Mouse (Mus musculus) CH12.LX (cell line): ENCODE results near the gene Prkch. TPM values are rescaled to one million over a fixed set of nuclear protein-coding genes. Genes with fewer than 3 reads are reported as not detected.
"Not testable (repeated sequence)": the region's sequence is repeated elsewhere in the genome, so short reads cannot be mapped to it uniquely, and the experiment has no call there.

Source experiments
- DNase-seq: peaks from one replicate; pipeline ENCODE4 v3.0.0-alpha.2; 2013; ENCODE audit errors: extremely low read depth
- H3K27ac ChIP-seq: 2 replicates; pipeline ENCODE4 v1.5.1; 2012; ENCODE audit warnings: low read depth, mild to moderate bottlenecking, control low read depth, moderate library complexity; ENCODE audit not compliant: insufficient read depth
- H3K27me3 ChIP-seq: replicated peaks from 2 replicates; pipeline ENCODE3; 2012; ENCODE audit warnings: inconsistent platforms
- H3K36me3 ChIP-seq, 2 experiments: replicated peaks in 1 of 2; 2 replicates each; pipeline versions ENCODE3 to v1.6.1; 2012; ENCODE audit warnings: inconsistent platforms in 1 of 2, low read length in 1 of 2, mild to moderate bottlenecking in 1 of 2, mixed read lengths in 1 of 2, moderate library complexity in 1 of 2; ENCODE audit not compliant: control insufficient read depth in 1 of 2, insufficient read depth in 1 of 2
- H3K4me1 ChIP-seq, 2 experiments: 2 replicates each; pipeline ENCODE4 v1.6.1; 2012; ENCODE audit warnings: inconsistent platforms in 1 of 2, moderate library complexity in 1 of 2; ENCODE audit not compliant: insufficient read depth in 2 of 2, control insufficient read depth in 1 of 2
- H3K4me2 ChIP-seq: 2 replicates; pipeline ENCODE4 v1.6.1; 2012; ENCODE audit warnings: low read depth, mild to moderate bottlenecking, control low read depth; ENCODE audit not compliant: poor library complexity, insufficient read depth, severe bottlenecking
- H3K4me3 ChIP-seq, 3 experiments: fragments of 150-350 bp in 1 of 3; sonication (generic) in 1 of 3; replicated peaks in 1 of 3; 2 replicates each; pipeline versions ENCODE3 to v1.5.1; 2011 to 2012; ENCODE audit warnings: low read depth in 2 of 3, low read length in 2 of 3, mild to moderate bottlenecking in 2 of 3, moderate library complexity in 2 of 3, control low read depth in 1 of 3, improper control_type of control experiment in 1 of 3, inconsistent platforms in 1 of 3, mixed read lengths in 1 of 3; ENCODE audit not compliant: poor library complexity in 1 of 3
- H3K79me2 ChIP-seq: replicated peaks from 2 replicates; pipeline ENCODE4 v1.6.1; 2012; ENCODE audit warnings: mild to moderate bottlenecking, moderate library complexity; ENCODE audit not compliant: control insufficient read depth, poor library complexity, insufficient read depth, severe bottlenecking; ENCODE audit errors: extremely low read depth
- H3K9ac ChIP-seq: 2 replicates; pipeline ENCODE4 v1.6.1; 2012; ENCODE audit warnings: low read depth, mild to moderate bottlenecking, control low read depth, moderate library complexity; ENCODE audit not compliant: insufficient read depth
- H3K9me3 ChIP-seq: replicated peaks from 2 replicates; pipeline ENCODE3; 2012; ENCODE audit warnings: low read length, inconsistent platforms, mixed read lengths
- BHLHE40 ChIP-seq: IDR thresholded peaks from 2 replicates; pipeline ENCODE4 v1.6.1; 2011; ENCODE audit warnings: mild to moderate bottlenecking, low read depth, low read length, improper control_type of control experiment
- CHD1 ChIP-seq: IDR thresholded peaks from 2 replicates; pipeline ENCODE4 v1.6.1; 2012; ENCODE audit warnings: low read depth, low read length, improper control_type of control experiment, inconsistent platforms
- CHD2 ChIP-seq: IDR thresholded peaks from 2 replicates; pipeline ENCODE4 v1.6.1; 2011; ENCODE audit warnings: low read length, improper control_type of control experiment
- CTCF ChIP-seq, 2 experiments: IDR thresholded peaks in 1 of 2; conservative IDR thresholded peaks in 1 of 2; 2 replicates each; pipeline ENCODE4 v1.5.1; 2011 to 2012; ENCODE audit warnings: low read depth in 2 of 2, low read length in 2 of 2, improper control_type of control experiment in 1 of 2, inconsistent platforms in 1 of 2, mild to moderate bottlenecking in 1 of 2, moderate library complexity in 1 of 2
- EP300 ChIP-seq: IDR thresholded peaks from 2 replicates; pipeline ENCODE4 v1.6.1; 2011; ENCODE audit warnings: low read length, improper control_type of control experiment
- ETS1 ChIP-seq: conservative IDR thresholded peaks from 2 replicates; pipeline ENCODE4 v1.6.1; 2012; ENCODE audit warnings: low read depth, mild to moderate bottlenecking, inconsistent platforms, low read length, improper control_type of control experiment, moderate library complexity
- GABPA ChIP-seq: IDR thresholded peaks from 2 replicates; pipeline ENCODE4 v1.6.1; 2012; ENCODE audit warnings: low read depth, low read length, improper control_type of control experiment, inconsistent platforms; ENCODE audit not compliant: insufficient replicate concordance
- JUND ChIP-seq: conservative IDR thresholded peaks from 2 replicates; pipeline ENCODE4 v1.6.1; 2011; ENCODE audit warnings: low read depth, low read length, improper control_type of control experiment
- MAFK ChIP-seq: IDR thresholded peaks from 2 replicates; pipeline ENCODE4 v1.6.1; 2011; ENCODE audit warnings: low read length, improper control_type of control experiment; ENCODE audit not compliant: insufficient replicate concordance
- MAX ChIP-seq: IDR thresholded peaks from 2 replicates; pipeline ENCODE4 v1.6.1; 2011; ENCODE audit warnings: low read length, improper control_type of control experiment
- MAZ ChIP-seq: IDR thresholded peaks from 2 replicates; pipeline ENCODE4 v1.6.1; 2012; ENCODE audit warnings: low read depth, mild to moderate bottlenecking, inconsistent platforms, low read length, improper control_type of control experiment, moderate library complexity
- MEF2A ChIP-seq: IDR thresholded peaks from 2 replicates; pipeline ENCODE4 v1.6.1; 2014; ENCODE audit warnings: low read depth, mild to moderate bottlenecking, inconsistent platforms, low read length, improper control_type of control experiment, borderline replicate concordance
- MYC ChIP-seq: IDR thresholded peaks from 2 replicates; pipeline ENCODE4 v1.6.1; 2011; ENCODE audit warnings: low read depth, mild to moderate bottlenecking, improper control_type of control experiment, low read length
- NELFE ChIP-seq: IDR thresholded peaks from 2 replicates; pipeline ENCODE4 v1.6.1; 2011; ENCODE audit warnings: low read depth, low read length, improper control_type of control experiment
- PAX5 ChIP-seq: IDR thresholded peaks from 2 replicates; pipeline ENCODE4 v1.6.1; 2012; ENCODE audit warnings: low read length, inconsistent platforms, mixed read lengths
- POLR2AphosphoS2 ChIP-seq: IDR thresholded peaks from 2 replicates; pipeline ENCODE4 v1.6.1; 2011; ENCODE audit warnings: low read depth, low read length, improper control_type of control experiment
- RAD21 ChIP-seq: IDR thresholded peaks from 2 replicates; pipeline ENCODE4 v1.6.1; 2011; ENCODE audit warnings: low read depth, mild to moderate bottlenecking, low read length, improper control_type of control experiment, moderate library complexity
- SMC3 ChIP-seq: IDR thresholded peaks from 2 replicates; pipeline ENCODE4 v1.6.1; 2011; ENCODE audit warnings: low read depth, low read length, improper control_type of control experiment
- TCF12 ChIP-seq: IDR thresholded peaks from 2 replicates; pipeline ENCODE4 v1.6.1; 2014; ENCODE audit warnings: low read depth, mild to moderate bottlenecking, inconsistent platforms, low read length, improper control_type of control experiment
- UBTF ChIP-seq: IDR thresholded peaks from 2 replicates; pipeline ENCODE4 v1.6.1; 2012; ENCODE audit warnings: low read depth, mild to moderate bottlenecking, inconsistent platforms, low read length, improper control_type of control experiment, moderate library complexity
- USF1 ChIP-seq: IDR thresholded peaks from 2 replicates; pipeline ENCODE4 v1.6.1; 2014; ENCODE audit warnings: low read depth, mild to moderate bottlenecking, inconsistent platforms, low read length, improper control_type of control experiment
- ZC3H11A ChIP-seq: IDR thresholded peaks from 2 replicates; pipeline ENCODE4 v1.6.1; 2012; ENCODE audit warnings: low read depth, mild to moderate bottlenecking, inconsistent platforms, low read length, improper control_type of control experiment
- ZKSCAN1 ChIP-seq: IDR thresholded peaks from 2 replicates; pipeline ENCODE4 v1.6.1; 2012; ENCODE audit warnings: low read depth, inconsistent platforms, low read length, improper control_type of control experiment, borderline replicate concordance
- ZNF384 ChIP-seq: IDR thresholded peaks from 2 replicates; pipeline ENCODE4 v1.6.1; 2012; ENCODE audit warnings: low read depth, low read length, improper control_type of control experiment, inconsistent platforms
- dilution Hi-C: fragments of 300-500 bp; cut with MboI; formaldehyde crosslinking; loops from 2 replicates; pipeline ENCODE4 v1.14.3; 2020; ENCODE audit warnings: low sequenced_read_pairs; ENCODE audit not compliant: extremely low pct_unique_long_range_greater_than_20kb, extremely low pct_ligation_motif_present
- in situ Hi-C: fragments of 300-500 bp; cut with MboI; formaldehyde crosslinking; loops from 3 replicates; pipeline ENCODE4 v1.14.3; 2019; ENCODE audit warnings: low sequenced_read_pairs, low pct_ligation_motif_present, low pct_unique_long_range_greater_than_20kb, mixed read lengths
- polyA plus RNA-seq: library from polyadenylated mRNA; unstranded; fragments of >175 nt; gene quantifications from 2 replicates; pipeline ENCODE4 v1.2.1, GENCODE M21; 2012; ENCODE audit warnings: low read depth; ENCODE audit not compliant: insufficient read length
- total RNA-seq, 2 experiments: library from RNA; depleted of rRNA; stranded (reverse); fragments of 300-350 nt in 1 of 2; fragments of >200 nt in 1 of 2; gene quantifications; 2 replicates each; pipeline ENCODE4 v1.2.3; 2012 to 2014

The Prkch gene
- total and polyA plus RNA-seq, 3 experiments = 0.76 to 2.3 (median 1.8) TPM

- in situ Hi-C loops = loop anchor here (25.0 kb wide), 1 partner anchor 454 kb away; no protein-coding TSS in a partner anchor
- dilution Hi-C loops = no loop called here
- no peak overlapping the region for H3K4me2 ChIP-seq
These were observed 25.9 kb upstream of the Prkch start for GRCm38 (mm10) chr12:73558525-73559195.

GRCm38 (mm10) chr12:73560091-73560490 is 24.5 kb upstream of the Prkch start:
- H3K79me2 ChIP-seq = no peaks in the 10 kb centered on the region
- dilution Hi-C loops = no loop called here
- TF ChIP-seq POLR2AphosphoS2 (no peak), CTCF (conservative IDR thresholded peaks at IDR 0.05 in 1 of 2, IDR thresholded peaks at IDR 0.05 in 1 of 2; ENCODE audit: low read depth in 2 of 2, low read length in 2 of 2) (peak; percentile 28 to 62; a peak in 2 of 4 replicates), BHLHE40 (no peak), EP300 (no peak), ZC3H11A (no peak), ETS1 (no peak)
- no peak overlapping the region for H3K9ac ChIP-seq
- H3K27me3 ChIP-seq = no peaks in the 10 kb centered on the region
- no peaks in the 10 kb centered on the region for H3K36me3 ChIP-seq
- no peaks in the 10 kb centered on the region for H3K9me3 ChIP-seq
- peak; percentile 27 for DNase-seq
- H3K27ac ChIP-seq = no peak overlapping the region
- 0 out of 4 replicates have a peak, but pooled peaks cover 0 to 3% of the 10 kb centered on the region in 2 experiments for H3K4me1 ChIP-seq
- no peak overlapping the region for H3K4me2 ChIP-seq
- H3K4me3 ChIP-seq = no peak overlapping the region
- in situ Hi-C loops = loop anchor here (25.0 kb wide), 1 partner anchor 452 kb away; no protein-coding TSS in a partner anchor

More at GRCm38 (mm10) chr12:73558525-73559195, 25.9 kb upstream of the Prkch start:
- H3K4me3 ChIP-seq = no peak overlapping the region
- peaks cover 0 to 4% of the 10 kb centered on the region in 2 experiments; a peak in 1 of 4 replicates for H3K4me1 ChIP-seq
- H3K36me3 ChIP-seq = no peaks in the 10 kb centered on the region
- DNase-seq = no peak
- H3K27me3 ChIP-seq = no peaks in the 10 kb centered on the region
- no peaks in the 10 kb centered on the region for H3K79me2 ChIP-seq
- no peaks in the 10 kb centered on the region for H3K9me3 ChIP-seq
- H3K27ac ChIP-seq = no peak overlapping the region
- no peak overlapping the region for H3K9ac ChIP-seq
- TF ChIP-seq MAZ (no peak), ZC3H11A (no peak), CHD1 (no peak), MEF2A (no peak), MYC (no peak), ZKSCAN1 (no peak), MAX (no peak), CHD2 (no peak), ZNF384 (no peak), CTCF (conservative IDR thresholded peaks at IDR 0.05 in 1 of 2, IDR thresholded peaks at IDR 0.05 in 1 of 2; ENCODE audit: low read depth in 2 of 2, low read length in 2 of 2) (no peak), RAD21 (no peak), PAX5 (no peak), GABPA (no peak), TCF12 (no peak), MAFK (no peak), JUND (no peak), SMC3 (no peak), UBTF (no peak), USF1 (no peak), NELFE (no peak)

DNA sequence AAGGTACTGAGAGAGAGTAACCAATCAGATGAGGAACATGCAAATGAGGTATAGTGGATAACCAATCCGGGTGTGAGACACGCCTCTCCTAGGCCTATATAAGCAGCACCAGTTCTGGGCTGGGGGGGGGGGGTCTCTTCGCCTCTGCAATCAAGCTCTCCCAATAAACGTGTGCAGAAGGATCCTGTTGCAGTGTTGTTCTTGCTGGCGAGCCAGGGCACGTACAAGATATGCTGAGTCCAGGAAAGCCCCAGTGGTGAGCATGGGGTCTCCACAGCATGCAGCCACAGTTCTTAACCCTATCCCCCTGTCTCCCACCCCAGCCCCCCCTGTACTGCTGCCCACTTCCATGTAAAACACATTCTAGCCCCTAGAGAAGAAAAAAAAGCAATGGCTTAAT is 21.5 kb upstream of the Prkch start:
- H3K79me2 ChIP-seq, DNase-seq, dilution Hi-C loops, H3K4me2 ChIP-seq, H3K9ac ChIP-seq, H3K4me1 ChIP-seq, H3K27me3 ChIP-seq, H3K36me3 ChIP-seq, H3K27ac ChIP-seq, H3K4me3 ChIP-seq, H3K9me3 ChIP-seq: not testable (repeated sequence)
- in situ Hi-C loops = loop anchor here (25.0 kb wide), 1 partner anchor 449 kb away; no protein-coding TSS in a partner anchor
